Mouse (Mus musculus): ENCODE results near the gene Etv4. TPM values are rescaled to one million over a fixed set of nuclear protein-coding genes. Genes with fewer than 3 reads are reported as not detected.

Gene Etv4
- polyA plus RNA-seq, 1 experiment from 2014 or later: 3.5 TPM

Other genes with a start within 250 kb of the Etv4 start
- gene Brca1, start 233.4 kb downstream of the Etv4 start, polyA plus RNA-seq (2015; fragmentation: Nextera tagmentation; extraction: Ambion mirVana): 6.6 TPM in 2 replicates
- 58.5 and 60.6 TPM in 2 replicates for gene Nbr1, start 233.2 kb downstream of the Etv4 start, polyA plus RNA-seq (2015; fragmentation: Nextera tagmentation; extraction: Ambion mirVana)
- gene Tmem106a, start 203.1 kb downstream of the Etv4 start, polyA plus RNA-seq (2015; fragmentation: Nextera tagmentation; extraction: Ambion mirVana): 4.8 and 6.8 TPM in 2 replicates
- gene Gm11634, start 186.1 kb downstream of the Etv4 start, polyA plus RNA-seq (2015; fragmentation: Nextera tagmentation; extraction: Ambion mirVana): not detected in 2 replicates
- 45.6 and 46.4 TPM in 2 replicates for gene Rdm1, start 158.2 kb downstream of the Etv4 start, polyA plus RNA-seq (2015; fragmentation: Nextera tagmentation; extraction: Ambion mirVana)
- 6.1 and 7.2 TPM in 2 replicates for gene Arl4d, start 119.8 kb downstream of the Etv4 start, polyA plus RNA-seq (2015; fragmentation: Nextera tagmentation; extraction: Ambion mirVana)
- gene Dhx8, start 52.5 kb downstream of the Etv4 start, polyA plus RNA-seq (2015; fragmentation: Nextera tagmentation; extraction: Ambion mirVana): 17.2 and 20.8 TPM in 2 replicates
- 15.7 and 19.8 TPM in 2 replicates for gene Meox1, start 109.0 kb upstream of the Etv4 start, polyA plus RNA-seq (2015; fragmentation: Nextera tagmentation; extraction: Ambion mirVana)
- 3.9 and 4.4 TPM in 2 replicates for gene Sost, start 181.6 kb upstream of the Etv4 start, polyA plus RNA-seq (2015; fragmentation: Nextera tagmentation; extraction: Ambion mirVana)
- gene Cfap97d1, start 198.9 kb upstream of the Etv4 start, polyA plus RNA-seq (2015; fragmentation: Nextera tagmentation; extraction: Ambion mirVana): not detected in 2 replicates
- gene Dusp3, start 201.6 kb upstream of the Etv4 start, polyA plus RNA-seq (2015; fragmentation: Nextera tagmentation; extraction: Ambion mirVana): 50.4 and 56.7 TPM in 2 replicates
- 2.9 and 3.6 TPM in 2 replicates for gene Mpp3, start 243.1 kb upstream of the Etv4 start, polyA plus RNA-seq (2015; fragmentation: Nextera tagmentation; extraction: Ambion mirVana)